Mouse (Mus musculus): ENCODE results near the gene Mipep. TPM values are rescaled to one million over a fixed set of nuclear protein-coding genes. Genes with fewer than 3 reads are reported as not detected.

Gene Mipep
- total RNA-seq, 2 experiments from 2014 or later = 30.1 to 31.9 TPM

- DNase-seq (ENCODE audit: extremely low spot score in 1 of 2, low spot score in 1 of 2) = no peak
Measured at GRCm38 (mm10) chr14:60856199-60856912, 72.0 kb downstream of the Mipep start.

GRCm38 (mm10) chr14:60856913-60857300, 72.5 kb downstream of the Mipep start:
- no peak for DNase-seq (ENCODE audit: extremely low spot score in 1 of 2, low spot score in 1 of 2)

- DNase-seq (ENCODE audit: extremely low spot score in 1 of 2, low spot score in 1 of 2) = no peak
Measured at GRCm38 (mm10) chr14:60863396-60863795, 79.0 kb downstream of the Mipep start.

GRCm38 (mm10) chr14:60866399-60866798, 82.0 kb downstream of the Mipep start:
- no peak for DNase-seq (ENCODE audit: extremely low spot score in 1 of 2, low spot score in 1 of 2)

- DNase-seq (ENCODE audit: extremely low spot score in 1 of 2, low spot score in 1 of 2) = no peak
Measured at GRCm38 (mm10) chr14:60868325-60868724, 84.0 kb downstream of the Mipep start.

GRCm38 (mm10) chr14:60871831-60872230, 87.5 kb downstream of the Mipep start:
- DNase-seq (ENCODE audit: extremely low spot score in 1 of 2, low spot score in 1 of 2) = no peak

- DNase-seq (ENCODE audit: extremely low spot score in 1 of 2, low spot score in 1 of 2) = no peak
Measured at GRCm38 (mm10) chr14:60882106-60882505, 97.7 kb downstream of the Mipep start.

GRCm38 (mm10) chr14:60882681-60883080, 98.3 kb downstream of the Mipep start:
- no peak for DNase-seq (ENCODE audit: extremely low spot score in 1 of 2, low spot score in 1 of 2)

GRCm38 (mm10) chr14:60885361-60885950, 101.1 kb downstream of the Mipep start:
- DNase-seq (ENCODE audit: extremely low spot score in 1 of 2, low spot score in 1 of 2) = no peak

- DNase-seq (ENCODE audit: extremely low spot score in 1 of 2, low spot score in 1 of 2) = no peak
Measured at GRCm38 (mm10) chr14:60893882-60894281, 109.5 kb downstream of the Mipep start.

GRCm38 (mm10) chr14:60895172-60896000, 111.0 kb downstream of the Mipep start:
- DNase-seq (ENCODE audit: extremely low spot score in 1 of 2, low spot score in 1 of 2) = peak; percentile 10 to 28

GRCm38 (mm10) chr14:60898086-60898667, 113.8 kb downstream of the Mipep start:
- no peak for DNase-seq (ENCODE audit: extremely low spot score in 1 of 2, low spot score in 1 of 2)

- no peak for DNase-seq (ENCODE audit: extremely low spot score in 1 of 2, low spot score in 1 of 2)
Measured at GRCm38 (mm10) chr14:60904501-60904900, 120.1 kb downstream of the Mipep start.

GRCm38 (mm10) chr14:60906421-60907374, 122.3 kb downstream of the Mipep start:
- DNase-seq (ENCODE audit: extremely low spot score in 1 of 2, low spot score in 1 of 2) = no peak

GRCm38 (mm10) chr14:60909351-60909750, 125.0 kb downstream of the Mipep start:
- no peak for DNase-seq (ENCODE audit: extremely low spot score in 1 of 2, low spot score in 1 of 2)

GRCm38 (mm10) chr14:60910506-60911444, 126.4 kb downstream of the Mipep start:
- no peak for DNase-seq (ENCODE audit: extremely low spot score in 1 of 2, low spot score in 1 of 2)

GRCm38 (mm10) chr14:60912981-60913468, 128.7 kb downstream of the Mipep start:
- DNase-seq (ENCODE audit: extremely low spot score in 1 of 2, low spot score in 1 of 2) = no peak

GRCm38 (mm10) chr14:60916661-60917060, 132.3 kb downstream of the Mipep start:
- no peak for DNase-seq (ENCODE audit: extremely low spot score in 1 of 2, low spot score in 1 of 2)

- DNase-seq (ENCODE audit: extremely low spot score in 1 of 2, low spot score in 1 of 2) = no peak
Measured at GRCm38 (mm10) chr14:60926011-60926410, 141.6 kb downstream of the Mipep start.
